Mouse (Mus musculus): ENCODE results near the gene Ndufa11.

DNA sequence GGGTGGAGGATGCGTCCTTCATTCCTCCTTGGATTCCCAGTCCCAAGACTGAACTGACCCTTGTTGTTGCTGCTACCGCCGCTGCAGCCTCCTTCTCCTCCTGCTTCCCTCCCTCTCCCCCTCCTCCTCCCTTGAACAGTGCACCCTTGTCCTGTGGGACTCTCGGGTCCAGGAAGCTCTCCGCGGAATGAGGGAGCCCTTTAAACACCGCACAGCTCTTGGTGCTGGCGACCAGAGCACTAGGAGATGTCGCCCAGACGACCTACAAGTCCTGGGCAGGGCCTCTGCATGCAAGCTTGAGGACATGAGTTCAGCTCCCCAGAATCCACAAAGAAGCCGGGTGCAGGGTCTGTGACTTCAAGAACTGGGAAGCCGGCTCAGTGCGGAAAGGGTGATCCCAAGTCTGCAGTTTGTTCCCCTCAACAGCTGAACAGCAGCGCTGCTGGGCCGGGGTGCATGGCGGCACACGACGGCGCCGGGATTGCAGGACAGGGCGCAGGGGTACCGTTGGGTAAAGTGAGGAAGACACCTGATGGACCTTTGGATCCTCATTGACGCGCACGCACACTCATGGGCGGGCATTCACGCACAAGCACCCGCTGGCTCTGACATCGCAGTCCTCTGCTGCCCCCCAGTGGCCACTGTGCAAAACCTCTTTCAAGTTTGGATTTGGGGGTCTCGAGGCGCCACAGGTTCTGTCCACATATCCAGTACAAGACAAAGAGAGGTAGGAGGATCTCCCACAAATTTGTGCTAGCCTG is 49.0 kb upstream of the Ndufa11 start:
- no peak for TF ChIP-seq GATA1 (IDR thresholded peaks at IDR 0.05; ENCODE audit: low read length)
- TF ChIP-seq TAL1 (IDR thresholded peaks at IDR 0.05; ENCODE audit: low read length) = no peak

Measured in erythroblast, embryonic 14.5 days (primary cell).